Mouse (Mus musculus) heart, embryonic 14.5 days (tissue): ENCODE results near the gene Mknk2. TPM values are rescaled to one million over a fixed set of nuclear protein-coding genes. Genes with fewer than 3 reads are reported as not detected.
A peak's percentile ranks its signal among the peaks of the same experiment; 100 is the strongest.

ENCODE experiments used
- ATAC-seq: fragments of 200-750 bp; cut with Nextera tagmentation; 2 replicates; pipeline ENCODE4 v1.8.0; 2017; ENCODE audit warnings: low read depth, moderate TSS enrichment; ENCODE audit not compliant: insufficient number of reproducible peaks, insufficient read depth, low FRiP score
- H3K27ac ChIP-seq, 2 experiments: fragments of 200-500 bp in 1 of 2; fragments of 300-500 bp in 1 of 2; sonication (generic) in 1 of 2; replicated peaks in 1 of 2; 2 replicates each; pipeline ENCODE4 v1.5.1; 2012 to 2014; ENCODE audit warnings: low read depth in 2 of 2, low read length in 2 of 2, control low read depth in 1 of 2, mild to moderate bottlenecking in 1 of 2, mixed read lengths in 1 of 2; ENCODE audit not compliant: control insufficient read depth in 1 of 2, insufficient read depth in 1 of 2
- H3K27me3 ChIP-seq: fragments of 300-500 bp; sonication (generic); 2 replicates; pipeline ENCODE4 v1.6.1; 2014; ENCODE audit warnings: mild to moderate bottlenecking, low read length, control low read depth; ENCODE audit not compliant: control insufficient read depth, insufficient read depth
- H3K36me3 ChIP-seq: fragments of 300-500 bp; sonication (generic); 2 replicates; pipeline ENCODE4 v1.6.1; 2014; ENCODE audit warnings: mild to moderate bottlenecking, control low read depth, low read length, mixed read lengths; ENCODE audit not compliant: control insufficient read depth, insufficient read depth
- H3K4me1 ChIP-seq, 2 experiments: fragments of 200-500 bp in 1 of 2; fragments of 300-500 bp in 1 of 2; sonication (generic) in 1 of 2; 2 replicates each; pipeline ENCODE4 v1.6.1; 2012 to 2014; ENCODE audit warnings: low read length in 2 of 2, control low read depth in 1 of 2, mixed read lengths in 1 of 2; ENCODE audit not compliant: control insufficient read depth in 2 of 2, insufficient read depth in 2 of 2
- H3K4me2 ChIP-seq: fragments of 300-500 bp; sonication (generic); 2 replicates; pipeline ENCODE4 v1.6.1; 2014; ENCODE audit warnings: mild to moderate bottlenecking, low read length
- H3K4me3 ChIP-seq, 2 experiments: fragments of 200-500 bp in 1 of 2; fragments of 300-500 bp in 1 of 2; sonication (generic) in 1 of 2; 2 replicates each; pipeline ENCODE4 v1.5.1; 2012 to 2014; ENCODE audit warnings: low read length in 2 of 2, mild to moderate bottlenecking in 2 of 2, control low read depth in 1 of 2, low read depth in 1 of 2, moderate library complexity in 1 of 2; ENCODE audit not compliant: control insufficient read depth in 1 of 2, insufficient read depth in 1 of 2
- H3K9ac ChIP-seq: fragments of 300-500 bp; sonication (generic); 2 replicates; pipeline ENCODE4 v1.6.1; 2014; ENCODE audit warnings: mild to moderate bottlenecking, low read length
- H3K9me3 ChIP-seq: fragments of 300-500 bp; sonication (generic); 2 replicates; pipeline ENCODE4 v1.6.1; 2016; ENCODE audit warnings: low read length, control low read depth; ENCODE audit not compliant: control insufficient read depth
- WGBS: fragments of 180-500 bp; shearing (Covaris S2); extraction: QIAGEN DNeasy Blood & Tissue Kit; methylation state at CpG from one replicate; pipeline ENCODE4 v1.1.7; 2014; 5-methylcytosine and 5-hydroxymethylcytosine counted together
- polyA plus RNA-seq: library from polyadenylated mRNA; unstranded; fragments of >200 nt; fragmentation: Nextera tagmentation; extraction: Ambion mirVana; gene quantifications from 2 replicates; pipeline ENCODE4 v1.2.1, GENCODE M21; 2014

Mknk2 gene
- polyA plus RNA-seq, 1 experiment from 2014 or later: 82.7 TPM

DNA sequence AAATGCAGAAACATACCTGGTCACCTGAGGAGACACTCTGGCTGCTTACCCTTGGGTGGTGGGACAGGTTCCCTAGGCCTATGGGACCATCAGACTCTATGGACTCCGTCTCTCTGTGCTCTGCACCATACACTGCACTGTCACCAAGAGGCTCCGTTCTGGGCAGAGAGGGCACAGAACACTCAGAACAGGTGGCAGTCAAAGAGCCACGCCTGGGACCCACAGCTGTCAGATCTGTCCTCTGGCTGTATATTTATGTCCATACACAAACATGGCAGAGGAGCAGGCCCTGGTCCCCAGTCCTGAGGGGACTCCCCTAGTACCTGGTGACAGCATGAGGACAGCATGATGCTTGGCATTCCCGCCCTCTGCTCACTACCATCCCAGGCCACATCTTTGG lies 52.1 kb downstream of the Mknk2 start:
- Histone ChIP-seq H3K4me1 (peaks cover 42 to 66% of the 10 kb centered on the region in 2 experiments), H3K27me3 (no peaks in the 10 kb centered on the region), H3K9me3 (no peaks in the 10 kb centered on the region), H3K9ac (peak overlapping the region; percentile 22; the same call in 1 of the 2 replicates), H3K4me2 (no peak overlapping the region), H3K36me3 (no peaks in the 10 kb centered on the region), H3K27ac (no peak overlapping the region), H3K4me3 (no peak overlapping the region)
- no peak for ATAC-seq
- 86% methylated on average over 4 of the region's 4 CpGs for WGBS

DNA sequence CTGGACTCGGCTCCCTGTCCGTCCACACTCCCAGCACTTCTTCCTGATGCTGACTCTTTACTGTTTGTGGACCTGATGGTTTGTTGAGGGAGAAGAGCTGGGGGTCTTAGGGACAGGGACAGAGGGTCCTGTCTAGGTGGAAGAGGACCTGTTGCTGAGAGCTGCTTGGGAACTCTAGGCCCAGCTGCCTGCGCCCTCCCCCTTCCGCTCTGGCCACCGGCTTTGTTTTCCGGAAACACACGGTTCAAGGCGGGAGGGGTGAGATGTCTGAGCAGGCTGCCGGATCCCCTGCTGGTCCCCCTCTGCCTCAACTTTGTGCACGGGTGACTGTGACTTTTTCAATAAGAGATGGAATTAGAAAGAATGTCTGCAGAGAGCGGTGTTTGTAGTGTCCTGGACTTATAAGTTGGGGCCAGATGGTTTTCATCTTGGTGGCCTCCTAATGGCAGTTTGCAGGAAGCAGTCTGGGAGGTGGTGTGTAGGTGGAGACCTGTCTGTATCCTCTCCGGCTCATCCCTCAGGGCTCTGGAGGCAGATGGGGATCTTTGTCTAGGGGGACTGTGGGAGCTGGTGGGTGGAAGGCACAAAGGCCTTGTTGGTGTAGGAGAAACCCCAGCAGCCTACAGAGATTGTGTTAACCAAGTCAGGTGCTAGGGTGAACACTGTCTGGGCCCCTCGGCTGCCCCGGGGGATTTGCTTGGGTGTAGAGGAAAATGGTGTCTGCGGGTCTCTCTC lies 54.3 kb downstream of the Mknk2 start:
- no peaks in the 10 kb centered on the region for H3K27me3 ChIP-seq
- no peak for ATAC-seq
- H3K27ac ChIP-seq: peak overlapping the region; percentile 86 to 90
- H3K4me1 ChIP-seq: peaks cover 28 to 50% of the 10 kb centered on the region in 2 experiments
- WGBS: 13% methylated on average over 15 of the region's 15 CpGs
- no peaks in the 10 kb centered on the region for H3K9me3 ChIP-seq
- H3K4me2 ChIP-seq: peak overlapping the region; percentile 98
- H3K4me3 ChIP-seq: peak overlapping the region; percentile 86 to 92
- peak overlapping the region; percentile 96 for H3K9ac ChIP-seq
- no peaks in the 10 kb centered on the region for H3K36me3 ChIP-seq

DNA sequence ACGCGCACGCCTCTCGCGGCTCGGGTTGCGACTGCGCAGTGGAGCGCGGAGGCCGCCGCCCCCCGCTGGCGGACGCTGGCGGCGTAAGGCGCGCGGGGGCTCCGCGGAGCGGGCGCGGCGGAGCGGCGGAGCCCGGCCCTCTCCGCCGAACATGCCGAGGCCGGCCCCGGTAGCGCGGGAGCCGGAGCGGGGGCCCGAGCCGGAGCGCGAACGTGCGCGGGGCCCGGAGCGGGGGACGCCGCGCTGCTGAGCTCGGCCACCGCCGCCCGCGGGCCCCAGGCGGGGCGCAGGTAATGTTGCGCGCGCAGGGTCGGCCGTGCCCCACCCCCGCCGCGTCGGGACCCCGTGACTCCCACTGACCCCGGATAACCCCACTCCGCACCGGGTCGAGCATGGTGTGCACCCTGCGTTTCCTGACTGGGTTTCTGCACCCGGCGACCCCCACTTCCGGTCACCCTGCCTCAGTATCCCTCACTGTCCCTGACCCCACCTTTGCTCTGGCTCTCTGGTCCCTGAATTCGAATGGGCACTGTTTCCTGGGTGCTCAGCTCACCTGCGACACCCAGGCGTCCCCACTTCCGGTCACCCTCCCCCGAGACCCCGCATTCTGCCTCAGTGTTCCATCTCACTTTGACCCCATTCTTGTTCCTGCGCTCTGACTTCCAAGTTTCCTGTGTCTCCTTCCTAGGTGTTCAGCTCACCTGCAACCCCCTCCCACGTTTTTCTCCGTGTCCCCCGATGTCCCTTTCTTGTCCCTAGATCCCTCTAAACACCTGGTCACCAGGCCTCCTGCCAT lies 55.1 kb downstream of the Mknk2 start, which contains the start of gene Csnk1g2:
TSS of gene Csnk1g2 (plus strand) at position 178 of the 796 bp plus-strand sequence.
- Histone ChIP-seq H3K27ac (peak within 1 kb of the TSS; percentile 90 to 99), H3K4me3 (peak within 1 kb of the TSS; percentile 86 to 92), H3K36me3 (no peaks in the 10 kb centered on the region), H3K9ac (peak within 1 kb of the TSS; percentile 96), H3K4me2 (peak within 1 kb of the TSS; percentile 98), H3K9me3 (no peaks in the 10 kb centered on the region), H3K4me1 (peaks cover 27 to 47% of the 10 kb centered on the region in 2 experiments), H3K27me3 (no peaks in the 10 kb centered on the region)
- under 1% methylated on average over 74 of the region's 85 CpGs for WGBS
- peak; percentile 10 for ATAC-seq

DNA sequence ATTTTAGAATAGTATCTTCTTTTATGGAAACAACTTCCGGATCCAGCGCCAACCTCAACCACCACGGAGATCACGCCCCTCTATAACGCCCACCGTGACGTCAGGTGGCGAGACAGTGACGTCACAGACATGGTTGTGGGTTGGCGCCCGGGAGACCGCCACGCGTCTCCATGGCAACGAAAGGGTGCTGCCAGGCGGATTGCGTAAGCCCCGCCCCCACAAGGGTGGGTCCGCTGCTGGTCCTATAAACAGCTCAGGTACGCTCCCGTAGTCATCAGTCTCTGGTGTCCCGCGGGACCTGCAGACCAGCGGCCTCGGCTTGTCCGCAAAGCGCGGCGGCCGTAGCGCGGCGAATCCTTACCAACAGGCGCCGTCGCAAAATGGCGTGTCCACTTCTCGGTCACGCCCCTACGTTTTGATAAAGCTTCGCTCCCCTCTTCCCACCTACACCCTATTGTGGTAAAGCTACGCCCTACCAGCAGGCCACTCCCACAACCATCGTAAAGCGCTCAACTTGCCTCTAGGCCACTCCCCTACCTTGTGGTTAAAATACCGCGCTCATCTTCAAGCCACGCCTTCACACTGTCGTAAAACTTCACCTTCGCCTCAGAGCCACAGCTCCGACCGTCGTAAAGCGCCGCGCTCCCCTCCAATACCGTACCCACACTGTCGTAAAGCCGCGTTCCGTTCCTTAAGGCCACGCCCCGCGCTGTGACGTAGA lies 55.8 kb downstream of the Mknk2 start:
- Histone ChIP-seq H3K36me3 (no peaks in the 10 kb centered on the region), H3K27me3 (no peaks in the 10 kb centered on the region), H3K9me3 (no peaks in the 10 kb centered on the region), H3K27ac (peak overlapping the region; percentile 90 to 99), H3K4me1 (peaks cover 20 to 40% of the 10 kb centered on the region in 2 experiments), H3K9ac (peak overlapping the region; percentile 96), H3K4me3 (peak overlapping the region; percentile 86 to 92), H3K4me2 (peak overlapping the region; percentile 71)
- peak; percentile 95 for ATAC-seq
- under 1% methylated on average over 64 of the region's 64 CpGs for WGBS

GRCm38 (mm10) chr10:80621690-80621939 lies 56.3 kb downstream of the Mknk2 start:
- 2% methylated on average over 9 of the region's 9 CpGs for WGBS
- peak overlapping the region; percentile 89 to 99 for H3K27ac ChIP-seq
- no peaks in the 10 kb centered on the region for H3K9me3 ChIP-seq
- no peaks in the 10 kb centered on the region for H3K36me3 ChIP-seq
- H3K27me3 ChIP-seq: no peaks in the 10 kb centered on the region
- peaks cover 20 to 39% of the 10 kb centered on the region in 2 experiments for H3K4me1 ChIP-seq
- H3K4me2 ChIP-seq: peak overlapping the region; percentile 71
- peak overlapping the region; percentile 63 for H3K9ac ChIP-seq
- no peak for ATAC-seq
- peak overlapping the region; percentile 83 to 92 for H3K4me3 ChIP-seq

DNA sequence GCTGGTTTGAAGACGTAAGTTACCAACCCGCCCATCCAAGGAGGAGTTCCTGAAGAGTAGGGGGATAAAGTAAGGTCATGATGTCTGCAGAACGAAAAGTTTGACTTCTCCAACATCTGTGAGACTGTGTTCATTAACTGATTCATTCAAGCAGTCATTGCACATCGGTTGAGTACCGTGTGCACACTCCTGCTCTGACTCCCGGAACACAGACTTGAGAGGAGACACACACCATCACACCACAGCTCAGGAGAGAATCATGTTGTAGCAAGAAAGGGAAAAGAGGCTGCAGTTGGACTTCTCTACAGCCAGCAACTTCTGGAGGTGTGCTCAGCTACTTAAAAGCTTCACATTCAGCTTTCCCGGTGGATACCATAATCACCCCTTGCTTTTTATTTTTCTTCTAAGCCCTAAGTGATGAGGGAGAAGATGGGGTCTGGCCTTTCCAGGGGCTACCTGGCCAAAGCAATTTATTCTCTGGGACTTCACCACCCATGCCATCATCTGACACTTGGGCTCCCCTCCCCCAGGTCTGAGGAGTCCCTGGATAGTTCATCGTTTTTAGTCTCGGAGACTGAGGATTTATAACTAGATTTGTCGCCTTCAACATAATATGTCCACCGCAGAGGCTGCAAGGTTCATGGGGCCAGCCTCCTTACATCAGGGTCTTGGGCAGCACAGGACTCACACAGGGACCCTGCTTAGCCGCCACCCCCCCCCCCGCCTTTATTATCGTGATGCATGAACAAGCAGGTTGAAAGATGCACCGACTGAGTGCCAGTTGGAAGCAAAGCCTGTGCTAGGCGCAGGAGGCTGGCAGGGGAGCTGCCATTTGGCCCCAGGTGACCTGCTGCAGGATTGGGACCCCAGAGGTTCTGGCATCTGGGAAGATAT lies 56.9 kb downstream of the Mknk2 start:
- Histone ChIP-seq H3K27ac (peak overlapping the region; percentile 89 to 99), H3K4me1 (peaks cover 18 to 33% of the 10 kb centered on the region in 2 experiments), H3K36me3 (peaks cover 3% of the 10 kb centered on the region), H3K9ac (peak overlapping the region; percentile 63), H3K9me3 (no peaks in the 10 kb centered on the region), H3K27me3 (no peaks in the 10 kb centered on the region), H3K4me2 (peak overlapping the region; percentile 71), H3K4me3 (peak overlapping the region; percentile 83 to 92)
- 58% methylated on average over 16 of the region's 16 CpGs for WGBS
- no peak for ATAC-seq

- peaks cover 10% of the 10 kb centered on the region for H3K36me3 ChIP-seq
- H3K27me3 ChIP-seq: no peaks in the 10 kb centered on the region
- H3K9me3 ChIP-seq: no peaks in the 10 kb centered on the region
- no peak for ATAC-seq
- no peak overlapping the region for H3K9ac ChIP-seq
- WGBS: 80% methylated on average over 9 of the region's 9 CpGs
- H3K4me2 ChIP-seq: no peak overlapping the region
- H3K27ac ChIP-seq: no peak overlapping the region
- no peak overlapping the region for H3K4me3 ChIP-seq
- peaks cover 16 to 29% of the 10 kb centered on the region in 2 experiments for H3K4me1 ChIP-seq
These were observed 57.5 kb downstream of the Mknk2 start for GRCm38 (mm10) chr10:80620365-80620764.
